Mouse (Mus musculus): ENCODE data around the gene 4931428L18Rik.
"Not testable (repeated sequence)": the region's sequence is repeated elsewhere in the genome, so short reads cannot be mapped to it uniquely, and the experiment has no call there.

Gene 4931428L18Rik

DNA sequence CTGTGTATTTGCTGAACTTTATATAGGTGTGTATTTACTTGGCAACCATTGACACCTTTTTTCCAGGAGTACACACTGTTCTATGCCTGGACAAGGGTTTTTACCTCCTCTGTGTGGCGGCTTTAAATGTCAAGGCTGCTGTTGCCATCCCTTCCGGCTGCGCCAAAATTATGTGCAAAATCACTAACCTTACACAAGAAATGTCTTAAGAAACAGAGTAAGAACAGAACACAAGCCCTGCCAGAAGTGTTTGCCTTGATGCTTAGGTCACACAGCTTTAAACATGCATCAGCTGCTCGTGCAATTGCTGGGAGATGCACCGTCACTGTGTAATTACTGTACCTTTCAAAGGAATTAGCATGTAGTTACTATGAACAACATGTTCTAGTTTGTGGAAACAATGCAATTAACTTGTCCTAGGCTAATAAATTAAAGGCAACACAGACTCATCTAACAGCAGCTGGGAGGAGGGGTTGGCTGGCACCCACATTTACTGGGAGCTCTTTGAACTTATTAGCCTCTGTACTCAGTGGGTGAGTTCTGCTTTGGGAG lies 171.0 kb downstream of the 4931428L18Rik start:
- DNase-seq: no peak

DNA sequence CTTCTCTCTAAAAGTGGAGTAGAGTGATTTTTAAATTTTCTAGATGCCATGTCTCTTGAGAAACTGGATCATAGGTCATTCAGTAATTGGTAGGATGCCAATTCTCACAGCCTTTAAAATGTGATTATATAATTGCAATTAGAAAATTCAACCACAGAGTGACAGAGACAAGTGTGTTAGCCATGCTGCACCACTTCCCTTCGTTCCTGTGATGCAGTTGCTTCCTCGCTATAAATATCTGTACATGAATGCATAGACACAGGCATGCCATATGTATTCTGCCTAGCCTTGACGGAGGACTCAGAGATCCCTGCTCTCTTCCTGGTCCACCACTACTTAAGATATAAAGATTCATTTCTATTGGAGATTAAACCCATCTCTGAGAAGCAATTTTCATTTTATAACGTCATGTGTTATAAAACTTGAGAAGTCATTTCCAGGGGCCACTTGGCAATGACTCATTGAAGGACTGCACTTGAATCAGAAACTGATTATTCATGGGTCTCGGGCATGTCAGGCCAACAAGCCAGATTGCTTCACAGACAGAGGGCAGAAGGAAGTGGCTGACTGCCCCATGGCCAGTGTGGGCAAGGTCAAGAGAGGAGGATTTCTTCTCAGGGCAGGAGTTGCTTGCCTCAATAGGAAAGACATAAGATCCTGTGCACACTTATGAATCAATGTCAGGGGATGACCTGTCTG lies 172.4 kb downstream of the 4931428L18Rik start:
- no peak for DNase-seq

DNA sequence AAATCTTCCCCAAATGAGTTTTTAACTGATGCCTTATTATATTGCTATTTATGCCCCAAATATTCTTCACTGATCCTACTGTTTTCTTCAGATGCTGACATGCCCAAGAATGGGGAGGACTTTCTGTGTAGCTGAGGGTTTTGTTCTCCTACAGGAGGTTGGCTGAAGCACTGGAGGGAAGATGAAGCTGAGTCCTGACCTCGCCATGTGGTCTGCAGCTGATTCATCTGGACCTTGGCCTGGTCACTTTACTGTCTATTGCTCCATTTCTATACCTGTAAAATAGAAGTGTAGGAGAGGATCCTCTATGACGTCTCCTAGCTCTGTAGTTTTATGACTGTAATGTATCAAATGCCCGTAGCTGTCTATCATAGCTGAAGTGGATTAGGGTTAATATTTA lies 179.3 kb downstream of the 4931428L18Rik start:
- no peak for DNase-seq

DNA sequence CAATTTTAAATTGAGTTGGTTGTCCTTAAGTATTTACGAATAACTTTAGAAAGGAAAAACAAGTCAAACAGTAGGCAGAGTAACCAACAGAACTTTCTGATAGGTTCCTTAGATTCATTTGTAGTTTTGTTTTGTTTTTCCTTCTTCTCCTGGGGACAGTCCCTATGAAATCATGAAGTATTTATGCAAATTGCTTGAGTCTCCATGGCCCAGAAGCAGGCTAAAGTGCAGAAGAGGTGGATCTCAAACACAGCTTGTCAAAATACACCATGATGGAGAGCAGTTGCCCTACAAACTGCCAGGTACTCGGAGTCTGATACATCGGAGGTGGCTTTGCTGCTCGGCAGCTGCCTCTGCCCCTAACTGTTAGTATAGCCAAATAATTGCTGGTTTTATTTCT lies 179.7 kb downstream of the 4931428L18Rik start:
- no peak for DNase-seq

DNA sequence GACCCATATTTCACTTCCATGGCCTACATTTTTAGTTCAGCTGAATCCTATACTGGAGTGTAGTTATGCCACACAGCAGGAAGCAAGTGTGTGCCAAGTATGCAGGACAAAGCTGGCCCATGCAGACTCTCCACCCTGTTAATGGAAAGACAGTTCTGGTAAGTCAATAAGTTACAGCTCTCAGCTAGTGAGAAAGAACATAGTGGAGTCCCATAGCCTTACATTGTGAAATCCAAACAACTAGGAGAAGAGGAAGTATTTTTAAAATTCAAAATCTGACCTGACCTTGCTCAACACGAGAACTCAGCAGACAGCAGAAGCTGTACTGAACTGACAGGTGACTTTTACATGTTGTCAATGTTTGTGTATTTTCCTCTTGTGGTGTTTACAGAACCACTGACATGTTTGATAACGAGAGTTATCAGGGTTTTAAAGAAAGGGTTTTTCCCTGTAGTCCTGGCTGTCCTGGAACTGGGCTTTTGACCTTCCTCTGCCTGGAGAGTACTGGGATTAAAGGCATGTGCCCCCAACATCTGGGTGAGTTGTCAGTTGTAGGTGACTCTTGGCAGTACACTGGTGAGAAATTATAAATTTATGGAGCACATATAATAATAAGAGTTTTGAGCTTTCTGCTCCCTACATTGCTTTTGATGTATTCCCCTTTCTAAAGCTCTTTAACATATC lies 188.5 kb downstream of the 4931428L18Rik start:
- peak; percentile 25 to 26 for DNase-seq

DNA sequence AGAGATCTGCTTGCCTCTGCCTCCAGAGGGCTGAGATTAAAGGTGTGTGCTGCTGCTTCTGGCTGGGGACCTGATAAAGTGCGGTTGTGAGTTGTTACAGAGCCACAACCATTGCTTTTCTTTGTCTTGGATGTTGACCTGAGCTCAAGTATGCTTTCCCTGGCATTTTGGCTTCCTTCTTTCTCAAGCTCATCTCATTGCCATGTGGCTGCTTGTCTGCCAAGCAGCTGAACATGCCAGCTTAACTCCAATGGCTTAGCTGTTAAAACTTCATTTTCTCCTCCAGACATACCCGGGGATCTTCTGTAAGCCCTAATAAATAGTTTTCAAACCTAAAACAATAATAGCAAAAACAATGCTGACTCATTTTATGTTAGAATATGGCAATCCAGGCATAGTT lies 190.1 kb downstream of the 4931428L18Rik start:
- no peak for DNase-seq

DNA sequence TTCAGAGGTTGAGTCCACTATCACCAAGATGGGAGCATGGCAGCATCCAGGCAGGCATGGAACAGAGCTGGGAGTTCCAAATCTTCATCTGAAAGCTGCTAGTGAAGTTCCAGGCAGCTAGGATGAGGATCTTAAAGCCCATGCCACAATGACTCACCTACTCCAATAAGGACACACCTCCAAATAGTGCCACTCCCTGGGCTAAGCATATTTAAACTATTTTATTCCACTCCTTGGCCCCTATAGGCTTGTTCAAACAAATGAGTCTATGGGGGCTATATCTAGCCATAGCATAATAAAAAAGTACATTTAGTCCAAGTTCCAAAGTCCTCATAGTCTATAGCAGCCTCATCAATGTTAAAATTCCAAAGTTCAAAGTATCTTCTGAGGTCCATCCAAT lies 199.3 kb downstream of the 4931428L18Rik start:
- DNase-seq: no peak

DNA sequence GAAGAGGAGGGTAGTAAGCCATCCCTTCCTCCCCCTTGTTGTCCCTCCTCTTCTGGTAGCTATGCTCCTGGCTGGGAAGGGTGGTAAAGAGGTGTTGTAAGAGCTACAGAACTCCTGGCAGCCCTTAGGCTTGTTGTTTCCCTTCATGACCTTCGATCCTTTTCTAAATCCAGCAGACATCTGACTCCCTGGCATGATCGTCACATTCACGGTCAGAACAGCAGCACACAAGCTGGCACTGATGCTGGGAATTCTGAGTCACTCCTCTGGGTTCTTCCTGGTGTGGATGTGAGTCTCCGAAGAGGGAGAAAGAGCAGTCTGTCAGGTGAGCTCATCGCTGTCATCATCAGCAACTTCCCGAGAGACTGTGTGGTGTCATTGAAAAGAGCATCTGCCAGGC lies 203.2 kb downstream of the 4931428L18Rik start:
- DNase-seq: no peak

DNA sequence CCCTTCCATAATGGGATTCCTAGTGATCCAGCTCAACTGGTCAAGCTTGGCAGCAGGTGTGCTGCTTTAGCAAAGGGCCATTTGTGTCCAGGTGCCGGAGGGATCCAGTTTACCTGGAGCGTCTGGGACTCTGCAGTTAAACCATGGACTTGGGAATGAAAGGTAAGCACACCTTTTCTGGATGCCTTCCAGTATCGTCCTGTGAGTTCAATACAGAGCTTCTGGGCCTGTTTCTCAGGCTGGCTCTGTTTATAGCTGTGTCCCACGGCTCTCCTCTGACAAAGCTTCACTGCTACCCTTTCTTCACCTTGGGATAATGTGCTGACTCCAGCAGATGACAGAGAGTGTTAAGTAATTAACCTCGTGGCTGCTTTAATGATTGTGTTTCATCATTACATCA lies 205.1 kb downstream of the 4931428L18Rik start:
- no peak for DNase-seq

DNA sequence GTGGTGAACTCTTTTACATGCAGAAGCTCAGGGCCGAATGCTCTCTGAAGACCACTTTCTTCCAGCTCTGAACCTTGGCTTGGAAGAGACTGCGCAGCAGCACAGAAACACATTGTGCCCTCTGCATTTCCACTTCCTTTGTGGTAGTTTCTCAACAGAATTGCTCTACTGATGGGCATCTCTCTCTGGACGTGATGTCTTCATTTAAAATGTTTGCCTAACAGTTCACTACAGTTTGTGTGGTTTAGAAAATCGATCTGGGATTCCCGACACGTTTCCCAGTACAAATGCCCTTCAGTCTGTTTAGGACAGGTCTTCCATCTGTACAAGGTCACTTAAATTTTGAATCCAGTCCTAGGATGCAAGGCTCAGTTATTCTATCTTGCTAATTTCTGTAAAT lies 206.4 kb downstream of the 4931428L18Rik start:
- DNase-seq: no peak

DNA sequence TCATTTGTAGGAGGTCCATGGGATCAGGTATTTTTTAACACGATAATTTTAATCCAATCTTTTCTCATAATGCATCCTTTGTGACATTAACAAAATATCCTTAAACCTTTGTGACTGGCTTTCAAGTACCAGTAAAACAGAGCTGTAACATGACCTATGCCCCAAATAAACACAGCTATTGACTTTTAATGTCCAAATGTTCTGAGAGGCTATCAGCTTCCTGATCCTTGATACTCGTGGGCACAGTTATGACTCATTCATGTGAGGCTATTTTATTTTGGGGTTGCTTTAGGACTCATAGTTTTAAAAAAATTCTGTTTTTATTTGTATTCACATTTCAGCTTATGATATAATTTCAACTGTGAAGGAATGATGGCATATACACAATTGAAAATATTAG lies 207.2 kb downstream of the 4931428L18Rik start:
- no peak for DNase-seq

DNA sequence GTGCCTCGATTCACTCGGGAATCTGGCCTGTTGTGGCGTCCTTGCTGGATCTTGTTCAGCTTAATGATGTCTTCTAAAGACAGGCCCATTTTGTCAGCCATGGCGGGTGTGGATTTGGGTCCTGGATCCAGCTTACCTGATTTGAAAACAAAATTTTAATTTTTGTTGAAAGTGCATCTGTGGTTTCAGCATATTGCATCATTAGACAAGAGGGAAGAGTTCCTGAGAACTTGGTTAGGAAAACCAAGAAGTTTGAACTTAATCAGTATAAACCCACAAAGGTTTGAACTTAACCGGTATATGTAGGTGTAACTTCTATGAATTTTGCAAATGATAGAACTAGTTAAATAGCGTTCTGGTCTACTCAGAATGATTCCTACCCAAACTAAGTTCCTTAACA lies 244.6 kb downstream of the 4931428L18Rik start, which contains the start of gene AC153137.1:
Gene AC153137.1 (minus strand): TSS at position 101 of the 400 bp plus-strand sequence.
- not testable (repeated sequence) for DNase-seq

DNA sequence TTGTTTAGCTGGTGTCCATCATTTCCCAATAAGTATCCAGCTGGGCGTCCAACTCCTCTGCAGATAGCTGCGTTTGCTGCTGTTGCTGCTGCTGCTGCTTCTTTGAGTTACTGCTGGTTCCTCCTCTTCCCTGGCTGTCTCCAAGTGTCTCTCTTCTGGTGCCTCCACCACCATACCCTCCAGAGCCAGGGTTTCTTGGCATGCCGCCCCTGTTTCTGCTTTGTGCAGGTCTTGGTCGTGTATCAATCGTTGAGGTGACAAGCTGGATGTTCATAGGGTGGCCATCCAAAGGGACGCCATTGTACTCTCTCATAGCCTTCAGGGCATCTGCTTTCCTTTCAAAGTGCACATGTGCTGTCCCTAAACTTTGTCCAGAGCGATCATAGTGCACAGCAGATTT lies 245.2 kb downstream of the 4931428L18Rik start:
- not testable (repeated sequence) for DNase-seq

DNA sequence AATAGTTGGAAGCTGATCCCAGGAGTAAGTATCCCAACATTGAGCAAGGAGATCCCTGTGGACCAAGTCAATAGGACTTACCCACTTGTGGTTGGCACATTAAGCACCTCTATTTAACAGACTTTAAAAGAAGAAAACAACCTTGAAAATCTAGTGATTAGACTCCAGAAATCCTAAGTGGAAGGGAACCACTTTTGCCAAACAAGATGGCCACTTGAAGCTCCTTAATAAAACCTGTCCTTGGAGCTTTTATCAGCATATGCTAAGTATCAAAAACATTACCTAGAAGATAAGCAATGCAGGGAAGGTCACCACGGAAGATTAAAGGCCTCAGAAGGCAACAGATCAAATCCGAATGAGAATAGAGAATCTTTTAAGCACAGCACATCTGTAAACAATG lies 270.7 kb downstream of the 4931428L18Rik start:
- no peak for DNase-seq

DNA sequence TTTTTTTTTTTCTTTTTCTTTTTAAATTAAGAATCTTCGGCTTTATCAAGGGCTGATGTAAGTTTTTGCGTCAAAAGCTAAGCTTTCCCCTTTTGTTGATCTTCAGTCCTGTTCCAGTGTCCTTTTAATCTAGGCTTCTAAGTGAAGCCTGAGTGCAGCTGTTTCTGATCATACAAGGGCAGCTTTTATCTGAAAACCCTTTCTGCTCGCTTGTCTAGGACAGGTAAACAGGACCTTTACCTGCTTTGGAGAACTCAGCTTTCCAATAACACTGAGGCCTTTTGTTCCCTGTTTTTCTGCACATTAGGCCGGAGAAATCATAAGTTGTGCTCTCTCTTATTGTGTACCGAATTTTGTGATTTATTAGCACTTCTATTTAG lies 272.0 kb downstream of the 4931428L18Rik start:
- DNase-seq: peak in 1 of 2 experiments; percentile 17

DNA sequence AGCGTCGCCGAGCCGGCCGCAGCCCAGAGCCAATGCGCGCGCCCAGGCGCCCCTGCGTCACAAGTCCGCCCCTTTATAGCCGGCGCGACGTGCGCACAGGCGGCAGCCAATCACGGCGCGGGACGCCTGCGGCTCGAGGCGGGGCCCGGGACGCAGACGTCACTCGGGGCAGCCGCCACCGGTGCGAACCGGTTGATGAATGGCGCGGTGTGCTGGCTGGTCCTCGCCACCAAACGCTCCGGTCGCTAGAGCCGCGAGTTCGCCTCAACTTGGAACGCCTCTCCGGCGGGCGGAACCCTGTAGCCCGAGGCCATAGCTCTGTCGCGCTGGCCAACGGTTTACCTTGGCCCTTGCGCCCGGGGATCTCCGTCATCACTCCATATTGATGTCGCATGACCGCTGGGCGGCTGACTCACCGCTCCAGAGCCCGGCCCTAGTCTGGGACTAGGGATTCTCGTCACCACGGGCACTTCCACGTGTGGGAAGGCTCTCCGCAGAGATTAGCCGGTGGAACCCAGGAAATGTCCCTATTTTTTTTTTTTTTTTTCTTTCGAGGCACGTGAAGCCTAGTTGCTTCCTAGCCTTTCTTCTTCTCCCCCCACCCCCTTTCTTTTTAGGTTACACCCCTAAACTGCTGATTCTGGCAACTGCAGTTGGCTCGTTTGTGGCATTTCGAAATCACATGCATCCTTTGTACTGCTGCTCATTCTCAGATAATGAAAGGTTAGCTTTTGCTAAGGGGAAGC lies 272.6 kb downstream of the 4931428L18Rik start:
- peak; percentile 96 to 98 for DNase-seq

DNA sequence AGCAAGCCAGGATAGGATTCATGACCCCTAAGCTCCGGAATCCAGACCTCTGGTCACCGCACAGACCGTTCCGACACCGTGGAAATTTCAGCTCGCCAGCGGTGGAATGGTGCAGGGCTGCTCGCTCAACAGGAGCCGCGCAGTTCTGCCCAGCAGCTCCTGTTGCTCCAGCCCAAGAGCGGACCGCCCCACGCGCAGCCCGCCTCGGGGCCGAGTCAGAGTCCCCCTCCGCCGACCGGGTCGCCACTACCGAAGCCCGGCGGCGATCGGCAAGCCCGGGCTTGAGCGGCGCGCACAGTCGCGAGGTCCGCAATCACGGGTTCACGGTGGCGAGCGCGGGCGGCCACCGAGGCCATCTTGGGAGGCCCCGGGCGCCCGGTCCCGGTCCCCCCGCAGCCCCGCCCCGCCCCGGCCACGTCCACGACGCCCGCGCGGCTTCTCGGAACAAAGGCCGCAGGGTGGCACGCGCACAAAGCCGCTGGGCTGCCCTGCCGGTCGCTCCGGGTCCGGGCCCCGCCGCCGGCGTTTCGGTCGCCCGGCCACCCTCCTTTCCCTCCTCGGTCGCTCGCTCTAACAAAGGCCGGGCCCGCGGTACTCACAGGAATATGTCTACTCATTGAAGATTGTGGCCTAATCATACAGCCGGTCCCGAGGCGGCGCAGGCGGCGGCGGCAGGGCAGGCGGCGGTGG lies 273.4 kb downstream of the 4931428L18Rik start:
- DNase-seq: peak; percentile 58 to 78

DNA sequence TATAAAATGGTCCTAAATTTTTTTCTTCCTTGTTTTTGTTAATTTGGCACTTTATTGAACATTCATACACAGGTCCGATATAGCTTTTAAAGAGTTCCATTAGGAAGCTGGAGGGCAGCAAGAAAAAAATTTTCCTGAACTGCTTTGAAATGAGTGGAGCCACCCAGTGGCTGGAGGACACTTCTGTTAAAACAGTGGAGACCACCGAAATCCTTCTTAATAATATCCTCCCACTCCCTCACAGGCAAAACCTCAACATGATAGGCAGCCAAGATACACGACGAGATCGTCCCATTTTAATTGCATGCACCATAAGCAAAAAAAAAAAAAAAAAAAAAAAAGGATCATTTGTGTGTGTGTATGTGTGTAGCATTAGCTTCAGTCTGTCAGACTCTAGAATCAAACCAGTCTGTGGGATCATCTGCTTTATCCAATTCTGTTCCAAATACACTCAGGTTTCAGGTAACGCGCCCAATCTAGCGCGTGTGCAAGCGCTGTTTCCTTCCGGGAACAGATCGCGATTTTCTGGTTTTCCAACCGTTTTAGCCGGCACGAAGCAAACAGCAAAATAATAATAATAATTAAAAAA lies 274.0 kb downstream of the 4931428L18Rik start:
- DNase-seq: peak; percentile 20 to 42

All from cerebellum, adult 18-20 months (tissue).